Mouse (Mus musculus): ENCODE measurements around the gene Gstm5.

GRCm38 (mm10) chr3:107877747-107878736, 17.6 kb upstream of the Gstm5 start:
- no peak for TF ChIP-seq CTCF (IDR thresholded peaks at IDR 0.05; ENCODE audit: low read depth)
- no peak for TF ChIP-seq EP300 (optimal IDR thresholded peaks at IDR 0.05)

All from stomach, postnatal 0 days (tissue).